Comparison of ENCODE assay signal across 8 mouse cellular contexts in genomic region chr8:84661961-84662571, GRCm38 (mm10). TPM values are rescaled to one million over a fixed set of nuclear protein-coding genes. Genes with fewer than 3 reads are reported as not detected.
A peak's percentile ranks its signal among the peaks of the same experiment; 100 is the strongest.
DNase-seq lines count a peak whose midpoint lies in the region; ATAC-seq and TF ChIP-seq lines count a peak whose summit lies in the region.

No protein-coding gene starts in this region.

- no peaks in the 10 kb centered on the region for H3K36me3 ChIP-seq in forebrain, postnatal 0 days (ENCODE audit: insufficient read depth)
- no peaks in the 10 kb centered on the region for H3K36me3 ChIP-seq in intestine, embryonic 16.5 days (ENCODE audit: control insufficient read depth, insufficient read depth, low read length)
- no peaks in the 10 kb centered on the region for H3K36me3 ChIP-seq in lung, embryonic 16.5 days (ENCODE audit: control insufficient read depth, insufficient read depth, low read length)

- TF ChIP-seq CTCF in forebrain, postnatal 0 days (IDR thresholded peaks at IDR 0.05; ENCODE audit: low read depth), result no peak

- H3K9ac ChIP-seq in forebrain, postnatal 0 days, result peak overlapping the region; percentile 46
- H3K9ac ChIP-seq in intestine, embryonic 16.5 days (ENCODE audit: low read depth, low read length), result peak overlapping the region; percentile 88
- H3K9ac ChIP-seq in lung, embryonic 16.5 days (ENCODE audit: low read length), result peak overlapping the region; percentile 93

- H3K4me2 ChIP-seq in forebrain, postnatal 0 days (ENCODE audit: low read depth), result peak overlapping the region; percentile 62
- peak overlapping the region; percentile 77 for H3K4me2 ChIP-seq in intestine, embryonic 16.5 days (ENCODE audit: low read depth, low read length)
- peak overlapping the region; percentile 63 for H3K4me2 ChIP-seq in lung, embryonic 16.5 days (ENCODE audit: low read depth, low read length)

- H3K4me1 ChIP-seq in forebrain, postnatal 0 days (ENCODE audit: insufficient read depth), result peaks cover 7% of the 10 kb centered on the region
- H3K4me1 ChIP-seq in intestine, embryonic 16.5 days (ENCODE audit: control insufficient read depth, insufficient read depth, low read length), result peaks cover 39% of the 10 kb centered on the region
- H3K4me1 ChIP-seq in lung, embryonic 16.5 days (replicated peaks; ENCODE audit: control insufficient read depth, insufficient read depth, low read length), result peaks cover 25% of the 10 kb centered on the region

- peak overlapping the region; percentile 57 for H3K4me3 ChIP-seq in forebrain, postnatal 0 days (ENCODE audit: low read depth, low read length)
- H3K4me3 ChIP-seq in intestine, embryonic 16.5 days (ENCODE audit: low read length), result peak overlapping the region; percentile 75
- peak overlapping the region; percentile 86 for H3K4me3 ChIP-seq in lung, embryonic 16.5 days (ENCODE audit: low read length)

- 3% methylated on average over 61 of the region's 61 CpGs for WGBS in forebrain, postnatal 0 days
- WGBS in intestine, embryonic 16.5 days, result under 1% methylated on average over 61 of the region's 61 CpGs
- under 1% methylated on average over 61 of the region's 61 CpGs for WGBS in lung, embryonic 16.5 days

- peak; percentile 10 for ATAC-seq in forebrain, postnatal 0 days
- no peak for ATAC-seq in intestine, embryonic 16.5 days
- no peak for ATAC-seq in lung, embryonic 16.5 days (ENCODE audit: low read depth)

- no peaks in the 10 kb centered on the region for H3K9me3 ChIP-seq in forebrain, postnatal 0 days (ENCODE audit: low read length)
- H3K9me3 ChIP-seq in intestine, embryonic 16.5 days (ENCODE audit: control insufficient read depth, low read length), result no peaks in the 10 kb centered on the region
- no peaks in the 10 kb centered on the region for H3K9me3 ChIP-seq in lung, embryonic 16.5 days (ENCODE audit: control insufficient read depth, low read length)

- H3K27me3 ChIP-seq in forebrain, postnatal 0 days (ENCODE audit: insufficient read depth, low read length), result no peaks in the 10 kb centered on the region
- H3K27me3 ChIP-seq in intestine, embryonic 16.5 days (replicated peaks; ENCODE audit: control insufficient read depth, insufficient read depth, low read length), result no peaks in the 10 kb centered on the region
- no peaks in the 10 kb centered on the region for H3K27me3 ChIP-seq in lung, embryonic 16.5 days (ENCODE audit: control insufficient read depth, insufficient read depth, low read depth, low read length)

- peak; percentile 56 for DNase-seq in left cerebral cortex, postnatal 4 days
- no peak for DNase-seq in left cerebral cortex, postnatal 25 days (ENCODE audit: low spot score in 2 of 2)
- peak; percentile 67 for DNase-seq in adrenal gland, postnatal 14 days
- no peak for DNase-seq in forebrain, postnatal 0 days
- DNase-seq in spleen, postnatal 10 days (ENCODE audit: low spot score in 2 of 2), result peak; percentile 70 to 74
- no peak for DNase-seq in layer of hippocampus, adult 9-11 months

- H3K27ac ChIP-seq in forebrain, postnatal 0 days (ENCODE audit: low read depth, low read length), result peak overlapping the region; percentile 67
- H3K27ac ChIP-seq in intestine, embryonic 16.5 days (ENCODE audit: low read length), result peak overlapping the region; percentile 97
- peak overlapping the region; percentile 94 for H3K27ac ChIP-seq in lung, embryonic 16.5 days (ENCODE audit: low read length)

- intact Hi-C loops in left cerebral cortex, postnatal 4 days (cut with DNase I), result no loop called here
- intact Hi-C loops in left cerebral cortex, postnatal 25 days (cut with DNase I), result loop anchor here (2.0 kb wide), 1 partner anchor 23 kb away; no protein-coding TSS in a partner anchor

RNA-seq across cellular contexts. Expression of gene Ier2, which starts 0.6 kb away (rescaled TPM):
- 10 to 100 TPM; 10.2 to 10.7 TPM for total RNA-seq in left cerebral cortex, postnatal 4 days (2021)
- 10 to 100 TPM; 10.5 to 18.3 TPM for total RNA-seq in left cerebral cortex, postnatal 25 days (2021)
- 45.5 and 55.7 TPM in 2 replicates for total RNA-seq in adrenal gland, postnatal 14 days (2021)
- total RNA-seq in forebrain, postnatal 0 days (2014; rRNA removed), result 4.8 and 8.5 TPM in 2 replicates
- polyA plus RNA-seq in forebrain, postnatal 0 days (2015; fragmentation: Nextera tagmentation; extraction: Ambion mirVana), result 19.3 and 22.7 TPM in 2 replicates
- 77.7 and 78.7 TPM in 2 replicates for polyA plus RNA-seq in intestine, embryonic 16.5 days (2015; fragmentation: Nextera tagmentation; extraction: Ambion mirVana)
- polyA plus RNA-seq in lung, embryonic 16.5 days (2015; fragmentation: Nextera tagmentation; extraction: Ambion mirVana), result 83.2 and 87.4 TPM in 2 replicates

RNA-seq across cellular contexts. Expression of gene Trmt1, which starts 24.0 kb away (rescaled TPM):
- 100 to 1,000 TPM; 110 to 112 TPM for total RNA-seq in left cerebral cortex, postnatal 4 days (2021)
- 10 to 100 TPM; 85.2 to 90.1 TPM for total RNA-seq in left cerebral cortex, postnatal 25 days (2021)
- total RNA-seq in adrenal gland, postnatal 14 days (2021), result 62.2 and 67.9 TPM in 2 replicates
- total RNA-seq in forebrain, postnatal 0 days (2014; rRNA removed), result 89.5 and 94.8 TPM in 2 replicates
- polyA plus RNA-seq in forebrain, postnatal 0 days (2015; fragmentation: Nextera tagmentation; extraction: Ambion mirVana), result 59.8 and 67.5 TPM in 2 replicates
- polyA plus RNA-seq in intestine, embryonic 16.5 days (2015; fragmentation: Nextera tagmentation; extraction: Ambion mirVana), result 60.0 and 67.1 TPM in 2 replicates
- 54.7 and 58.8 TPM in 2 replicates for polyA plus RNA-seq in lung, embryonic 16.5 days (2015; fragmentation: Nextera tagmentation; extraction: Ambion mirVana)

RNA-seq across cellular contexts. Expression of gene Nacc1, which starts 25.6 kb away (rescaled TPM):
- total RNA-seq in left cerebral cortex, postnatal 4 days (2021), result 10 to 100 TPM; 68.4 to 72.1 TPM
- total RNA-seq in left cerebral cortex, postnatal 25 days (2021), result 10 to 100 TPM; 97.8 to 97.9 TPM
- 68.3 and 68.8 TPM in 2 replicates for total RNA-seq in adrenal gland, postnatal 14 days (2021)
- total RNA-seq in forebrain, postnatal 0 days (2014; rRNA removed), result 65.9 and 78.2 TPM in 2 replicates
- 14.6 and 14.7 TPM in 2 replicates for polyA plus RNA-seq in forebrain, postnatal 0 days (2015; fragmentation: Nextera tagmentation; extraction: Ambion mirVana)
- 11.0 and 14.8 TPM in 2 replicates for polyA plus RNA-seq in intestine, embryonic 16.5 days (2015; fragmentation: Nextera tagmentation; extraction: Ambion mirVana)
- polyA plus RNA-seq in lung, embryonic 16.5 days (2015; fragmentation: Nextera tagmentation; extraction: Ambion mirVana), result 16.9 and 19.5 TPM in 2 replicates

RNA-seq across cellular contexts. Expression of gene Lyl1, which starts 39.2 kb away (rescaled TPM):
- 1 to 10 TPM; 3.0 to 3.3 TPM for total RNA-seq in left cerebral cortex, postnatal 4 days (2021)
- total RNA-seq in left cerebral cortex, postnatal 25 days (2021), result 1 to 10 TPM; 2.8 to 3.5 TPM
- 4.2 and 9.4 TPM in 2 replicates for total RNA-seq in adrenal gland, postnatal 14 days (2021)
- total RNA-seq in forebrain, postnatal 0 days (2014; rRNA removed), result 2.2 and 2.7 TPM in 2 replicates
- 2.4 and 2.5 TPM in 2 replicates for polyA plus RNA-seq in forebrain, postnatal 0 days (2015; fragmentation: Nextera tagmentation; extraction: Ambion mirVana)
- 4.9 and 5.0 TPM in 2 replicates for polyA plus RNA-seq in intestine, embryonic 16.5 days (2015; fragmentation: Nextera tagmentation; extraction: Ambion mirVana)
- polyA plus RNA-seq in lung, embryonic 16.5 days (2015; fragmentation: Nextera tagmentation; extraction: Ambion mirVana), result 11.4 and 12.5 TPM in 2 replicates

Comparison
In these comparisons a context has a peak if more than half of its experiments do, and no peak if none do; other contexts are left out.
1. DNase-seq: peak in left cerebral cortex, postnatal 4 days (single experiment), adrenal gland, postnatal 14 days (single experiment) and spleen, postnatal 10 days (2 of 2); none in left cerebral cortex, postnatal 25 days (0 of 2), forebrain, postnatal 0 days (single experiment) and layer of hippocampus, adult 9-11 months (single experiment).
2. Peak in every context shown above with its lines, with median percentiles within 50 percentile points of each other: H3K27ac ChIP-seq, H3K4me2 ChIP-seq, H3K4me3 ChIP-seq and H3K9ac ChIP-seq.